Mouse (Mus musculus) lung, adult 2 months (tissue): Measurements from ENCODE around the gene Tmpo.

Experiments
- CTCF ChIP-seq: fragments of 200-500 bp; IDR thresholded peaks from 2 replicates; pipeline ENCODE4 v1.5.1; 2011; ENCODE audit warnings: mild to moderate bottlenecking, low read length, control low read depth; ENCODE audit not compliant: insufficient read depth
- POLR2A ChIP-seq: fragments of 200-500 bp; IDR thresholded peaks from 2 replicates; pipeline ENCODE4 v1.6.1; 2011; ENCODE audit warnings: low read depth, mild to moderate bottlenecking, control low read depth, low read length, borderline replicate concordance; ENCODE audit errors: extremely low read depth

- TF ChIP-seq POLR2A (no peak), CTCF (no peak)
These were observed 57.8 kb downstream of the Tmpo start for GRCm38 (mm10) chr10:91123281-91123827.
